Mouse (Mus musculus): ENCODE data around the gene Strap. TPM values are rescaled to one million over a fixed set of nuclear protein-coding genes. Genes with fewer than 3 reads are reported as not detected.
A peak's percentile ranks its signal among the peaks of the same experiment; 100 is the strongest.

The Strap gene
- total RNA-seq (2021), result 100 to 1,000 TPM; 110 to 112 TPM
- long read RNA-seq, experiment 1, transcript Strap-201 (10 exons, 2,650 nt), result major isoform, 72 of 78 reads
- long read RNA-seq, experiment 1, partial matches to known transcripts, result 3 of 78 reads
- long read RNA-seq, experiment 1, other reads (novel, unspliced or antisense), result 3 of 78 reads
- long read RNA-seq, experiment 2, transcript Strap-201 (10 exons, 2,650 nt), result major isoform, 140 of 147 reads
- long read RNA-seq, experiment 2, partial matches to known transcripts, result 4 of 147 reads
- long read RNA-seq, experiment 2, other reads (novel, unspliced or antisense), result 3 of 147 reads

DNA sequence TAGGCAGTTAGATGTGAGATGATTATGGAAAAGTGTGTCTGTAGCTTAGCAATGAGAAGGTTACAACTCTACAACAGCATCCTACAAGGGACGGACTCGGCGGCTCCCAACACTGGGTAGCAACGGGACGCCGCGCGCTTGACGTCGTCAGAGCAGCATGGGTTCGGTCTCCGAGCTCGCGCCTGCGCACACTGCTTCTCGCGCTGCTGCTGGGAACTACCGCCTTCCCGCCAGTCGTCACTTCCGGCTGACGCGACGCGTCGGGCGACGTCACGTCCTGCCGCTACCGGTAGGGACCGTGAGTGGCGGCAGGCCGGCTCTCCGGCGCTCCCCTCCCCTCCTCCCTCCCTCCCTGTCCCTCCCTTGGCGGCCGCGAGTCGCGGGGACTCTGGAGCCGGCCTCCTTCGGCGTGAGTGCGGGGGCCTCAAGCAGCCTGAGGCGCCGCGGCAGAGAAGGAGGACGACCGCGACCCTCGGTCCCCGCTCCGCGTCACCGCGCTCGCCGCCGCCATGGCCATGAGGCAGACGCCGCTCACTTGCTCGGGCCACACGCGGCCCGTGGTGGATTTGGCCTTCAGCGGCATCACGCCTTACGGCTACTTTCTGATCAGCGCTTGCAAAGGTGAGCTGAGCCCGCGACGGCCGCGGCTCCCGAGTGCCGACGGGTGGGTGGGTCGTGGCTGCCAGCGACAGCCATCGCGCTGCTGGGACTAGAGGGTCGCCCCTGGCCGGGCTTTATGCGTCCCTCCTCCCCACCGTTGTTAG, at the start of gene Strap:
Strap (plus strand) TSS at position 233 of the 764 bp plus-strand sequence.
- Histone ChIP-seq H3K4me3 (peak within 1 kb of the TSS; percentile 97), H3K27ac (peak within 1 kb of the TSS; percentile 92)
- peak; percentile 93 to 95 for DNase-seq (ENCODE audit: low spot score in 2 of 2)
- TF ChIP-seq CTCF (conservative IDR thresholded peaks at IDR 0.05), result peak; percentile 26; the same call in 1 of the 2 replicates

DNA sequence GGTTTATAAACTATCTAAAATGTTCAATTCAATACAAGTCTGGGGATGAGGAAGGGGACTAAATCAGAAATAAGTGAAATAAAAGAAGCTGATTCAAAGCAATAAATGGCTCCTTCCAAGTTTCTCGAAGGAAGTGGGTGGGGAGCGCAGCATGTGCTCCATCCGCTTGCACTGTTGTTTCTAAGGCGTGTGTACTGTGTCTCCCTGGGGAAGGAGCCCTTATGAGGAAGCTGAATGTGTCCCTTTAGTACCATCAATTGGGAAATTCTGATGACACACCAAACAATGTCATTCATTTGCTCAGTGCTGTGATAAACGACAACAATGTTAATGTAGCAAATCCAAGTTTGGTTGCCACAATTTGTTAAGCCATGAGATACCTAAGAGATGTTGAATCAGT, 47.2 kb upstream of the Strap start:
- no peak overlapping the region for H3K4me3 ChIP-seq
- DNase-seq (ENCODE audit: low spot score in 2 of 2), result no peak

GRCm38 (mm10) chr6:137688079-137688478, 46.8 kb upstream of the Strap start:
- TF ChIP-seq CTCF (conservative IDR thresholded peaks at IDR 0.05), result no peak
- no peak for DNase-seq (ENCODE audit: low spot score in 2 of 2)
- Histone ChIP-seq H3K27ac (no peak overlapping the region), H3K4me3 (no peak overlapping the region)

More for the DNA sequence above, 47.2 kb upstream of the Strap start:
- TF ChIP-seq CTCF (conservative IDR thresholded peaks at IDR 0.05), result no peak
- H3K27ac ChIP-seq, result no peak overlapping the region

DNA sequence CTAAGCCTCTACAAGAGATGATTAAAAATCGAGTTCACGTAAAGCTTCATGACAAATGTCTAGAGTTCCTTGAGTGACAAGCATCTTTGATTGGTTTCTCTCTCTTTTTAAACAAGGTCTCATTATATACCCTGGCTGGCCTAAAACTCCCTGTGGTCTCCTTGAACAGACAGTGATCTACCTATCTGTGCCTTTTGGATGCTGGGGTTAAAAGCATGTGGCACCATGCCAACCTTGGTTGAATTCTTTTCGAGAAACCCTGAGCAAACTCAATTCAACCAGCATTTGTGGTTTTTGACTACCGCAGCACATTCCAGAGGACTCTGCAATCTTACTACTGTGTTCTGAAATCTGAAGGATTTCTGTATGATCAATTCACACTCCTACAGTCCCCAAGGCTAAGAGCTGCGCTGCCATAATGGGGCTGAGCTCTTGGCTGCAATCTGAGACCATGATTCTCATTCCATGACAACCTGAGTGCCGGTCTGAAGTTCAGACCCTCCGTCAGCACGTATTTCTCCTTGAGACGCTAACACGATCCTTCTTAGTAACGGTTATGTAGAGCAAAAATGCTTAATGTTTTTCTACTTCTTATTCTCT, 46.3 kb upstream of the Strap start:
- no peak for DNase-seq (ENCODE audit: low spot score in 2 of 2)
- TF ChIP-seq CTCF (conservative IDR thresholded peaks at IDR 0.05), result no peak
- no peak overlapping the region for H3K27ac ChIP-seq

GRCm38 (mm10) chr6:137690550-137691119, 44.2 kb upstream of the Strap start:
- no peak for DNase-seq (ENCODE audit: low spot score in 2 of 2)
- no peak overlapping the region for H3K4me3 ChIP-seq
- 0 out of 2 replicates have a peak overlapping the region, but pooled peaks have one; percentile 36 for H3K27ac ChIP-seq
- TF ChIP-seq CTCF (conservative IDR thresholded peaks at IDR 0.05), result no peak

More for the DNA sequence above, 46.3 kb upstream of the Strap start:
- no peak overlapping the region for H3K4me3 ChIP-seq

DNA sequence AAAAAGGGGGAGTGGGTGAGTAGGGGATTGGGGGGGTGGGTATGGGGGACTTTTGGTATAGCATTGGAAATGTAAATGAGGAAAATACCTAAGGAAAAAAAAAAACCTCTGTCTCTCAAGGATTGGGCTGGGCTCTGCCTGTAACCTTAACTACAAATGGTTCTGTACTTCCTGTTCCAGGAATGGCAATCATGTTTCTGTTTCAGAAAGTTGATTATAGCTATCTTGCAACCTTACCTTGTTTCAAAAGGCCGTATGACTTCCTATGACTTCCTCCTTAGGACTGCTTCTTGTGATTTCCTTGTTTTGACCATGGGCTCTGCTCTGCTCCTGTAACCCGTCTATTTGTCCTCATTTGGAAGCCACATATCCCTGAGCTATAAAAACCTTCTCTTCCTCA, 40.6 kb upstream of the Strap start:
- Histone ChIP-seq H3K4me3 (no peak overlapping the region), H3K27ac (no peak overlapping the region)
- no peak for TF ChIP-seq CTCF (conservative IDR thresholded peaks at IDR 0.05)
- no peak for DNase-seq (ENCODE audit: low spot score in 2 of 2)

DNA sequence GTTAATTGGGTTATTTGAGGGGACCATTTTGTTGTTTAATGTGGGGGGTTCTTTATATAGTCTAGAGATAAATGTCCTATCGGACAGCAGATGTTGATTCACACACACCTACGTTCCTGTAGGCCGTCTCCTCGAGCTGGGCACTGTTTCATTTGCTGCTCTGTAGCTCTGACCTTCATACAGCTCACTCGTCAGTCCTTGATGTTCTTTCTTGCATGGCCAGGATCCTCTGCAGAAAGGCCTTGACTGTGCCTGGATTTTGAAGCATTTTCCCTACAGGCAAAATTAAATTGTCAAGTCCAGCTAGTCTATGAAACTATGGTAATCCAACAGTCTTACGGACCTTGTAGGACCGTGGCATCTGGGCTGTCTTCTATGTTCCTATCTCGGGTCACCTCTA, 39.8 kb upstream of the Strap start:
- Histone ChIP-seq H3K27ac (no peak overlapping the region), H3K4me3 (no peak overlapping the region)
- DNase-seq (ENCODE audit: low spot score in 2 of 2), result no peak
- TF ChIP-seq CTCF (conservative IDR thresholded peaks at IDR 0.05), result no peak

- DNase-seq (ENCODE audit: low spot score in 2 of 2), result no peak
- H3K27ac ChIP-seq, result 0 out of 2 replicates have a peak overlapping the region, but pooled peaks have one; percentile 36
- H3K4me3 ChIP-seq, result no peak overlapping the region
- no peak for TF ChIP-seq CTCF (conservative IDR thresholded peaks at IDR 0.05)
Observed at GRCm38 (mm10) chr6:137696445-137697204, 38.3 kb upstream of the Strap start.

DNA sequence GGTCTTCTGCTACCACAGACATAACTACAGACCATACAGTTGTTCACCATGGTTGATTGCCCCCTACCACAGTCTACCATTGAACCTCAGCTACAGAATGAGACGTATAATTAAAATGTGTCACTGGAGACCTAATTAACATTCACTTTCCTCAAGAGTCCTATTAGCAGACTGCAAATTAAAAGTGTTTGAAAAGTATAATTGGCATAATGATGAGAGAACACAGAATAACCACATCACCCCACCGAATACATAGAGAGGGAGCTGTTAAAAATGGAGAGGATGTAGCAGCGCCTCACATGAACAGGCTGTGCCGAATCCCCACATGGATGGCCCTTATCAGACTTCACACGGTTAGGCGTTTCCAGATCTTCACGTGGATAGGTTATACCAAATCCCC, 35.4 kb upstream of the Strap start:
- no peak for DNase-seq (ENCODE audit: low spot score in 2 of 2)
- no peak for TF ChIP-seq CTCF (conservative IDR thresholded peaks at IDR 0.05)
- H3K27ac ChIP-seq, result peak overlapping the region; percentile 61
- H3K4me3 ChIP-seq, result no peak overlapping the region

GRCm38 (mm10) chr6:137702186-137702585, 32.7 kb upstream of the Strap start:
- TF ChIP-seq CTCF (conservative IDR thresholded peaks at IDR 0.05), result no peak

DNA sequence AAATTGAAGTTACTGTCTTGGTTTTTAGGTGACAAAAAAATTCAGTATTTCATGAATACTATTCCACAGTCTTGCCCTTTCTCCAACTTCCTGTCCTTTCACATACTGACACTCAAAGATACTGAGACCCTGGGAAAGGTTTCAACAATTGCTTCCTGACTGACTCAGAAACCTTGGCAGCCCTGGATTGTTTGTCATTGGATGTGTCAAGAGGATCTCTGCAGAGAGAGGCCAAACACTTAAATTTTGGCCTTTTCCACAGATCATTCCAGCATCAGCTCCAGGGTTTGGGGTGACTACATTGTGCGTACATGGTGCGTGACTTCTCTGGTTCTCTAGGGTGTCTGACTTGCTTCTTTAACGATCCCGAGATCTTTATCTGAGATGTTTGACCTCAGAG, 32.0 kb upstream of the Strap start:
- no peak for TF ChIP-seq CTCF (conservative IDR thresholded peaks at IDR 0.05)

More at GRCm38 (mm10) chr6:137702186-137702585, 32.7 kb upstream of the Strap start:
- no peak overlapping the region for H3K27ac ChIP-seq
- H3K4me3 ChIP-seq, result no peak overlapping the region
- DNase-seq (ENCODE audit: low spot score in 2 of 2), result no peak

GRCm38 (mm10) chr6:137703431-137703830, 31.4 kb upstream of the Strap start:
- no peak overlapping the region for H3K4me3 ChIP-seq
- no peak for DNase-seq (ENCODE audit: low spot score in 2 of 2)
- no peak overlapping the region for H3K27ac ChIP-seq
- no peak for TF ChIP-seq CTCF (conservative IDR thresholded peaks at IDR 0.05)

More for the DNA sequence above, 32.0 kb upstream of the Strap start:
- no peak overlapping the region for H3K4me3 ChIP-seq
- DNase-seq (ENCODE audit: low spot score in 2 of 2), result no peak
- H3K27ac ChIP-seq, result no peak overlapping the region

Measured in layer of hippocampus, adult 2 months (tissue).